Mouse (Mus musculus) heart, postnatal 0 days (tissue): Measurements from ENCODE around the gene AY761185. TPM values are rescaled to one million over a fixed set of nuclear protein-coding genes. Genes with fewer than 3 reads are reported as not detected.
"Not testable (repeated sequence)": the region's sequence is repeated elsewhere in the genome, so short reads cannot be mapped to it uniquely, and the experiment has no call there.

Experiments used
- ATAC-seq: fragments of 200-750 bp; cut with Nextera tagmentation; 2 replicates; pipeline ENCODE4 v1.8.0; 2017; ENCODE audit warnings: low read depth, moderate number of reproducible peaks, moderate library complexity; ENCODE audit not compliant: insufficient read depth
- DNase-seq: peaks from one replicate; pipeline ENCODE4 v3.0.0-alpha.2; 2016; ENCODE audit warnings: low spot score
- H3K27ac ChIP-seq: fragments of 300-500 bp; sonication (generic); 2 replicates; pipeline ENCODE4 v1.5.1; 2014; ENCODE audit warnings: low read depth, mild to moderate bottlenecking
- H3K27me3 ChIP-seq: fragments of 300-500 bp; sonication (generic); 2 replicates; pipeline ENCODE4 v1.6.1; 2014; ENCODE audit warnings: low read length, mixed read lengths; ENCODE audit not compliant: control insufficient read depth, insufficient read depth
- H3K36me3 ChIP-seq: fragments of 300-500 bp; sonication (generic); replicated peaks from 2 replicates; pipeline ENCODE4 v1.6.1; 2014; ENCODE audit warnings: low read length, mixed read lengths; ENCODE audit not compliant: control insufficient read depth, insufficient read depth
- H3K4me1 ChIP-seq: fragments of 300-500 bp; sonication (generic); 2 replicates; pipeline ENCODE4 v1.6.1; 2014; ENCODE audit warnings: antibody characterized with exemption; ENCODE audit not compliant: control insufficient read depth, insufficient read depth
- H3K4me2 ChIP-seq: fragments of 300-500 bp; sonication (generic); 2 replicates; pipeline ENCODE4 v1.6.1; 2014; ENCODE audit warnings: low read depth, mild to moderate bottlenecking, low read length, moderate library complexity
- H3K4me3 ChIP-seq: fragments of 300-500 bp; sonication (generic); 2 replicates; pipeline ENCODE4 v1.5.1; 2014; ENCODE audit warnings: low read depth, low read length
- H3K9ac ChIP-seq: fragments of 300-500 bp; sonication (generic); replicated peaks from 2 replicates; pipeline ENCODE4 v1.6.1; 2014; ENCODE audit warnings: low read depth, low read length, mixed read lengths
- H3K9me3 ChIP-seq: fragments of 300-500 bp; sonication (generic); replicated peaks from 2 replicates; pipeline ENCODE4 v1.6.1; 2016; ENCODE audit warnings: low read length; ENCODE audit not compliant: control insufficient read depth
- CTCF ChIP-seq: IDR thresholded peaks from 2 replicates; pipeline ENCODE4 v1.5.1; 2016; ENCODE audit warnings: antibody characterized with exemption, control low read depth, low read depth
- EP300 ChIP-seq: IDR thresholded peaks from 2 replicates; pipeline ENCODE4 v1.6.1; 2016; ENCODE audit warnings: antibody characterized with exemption, low read depth
- WGBS: fragments of 180-500 bp; shearing (Covaris S2); extraction: QIAGEN DNeasy Blood & Tissue Kit; methylation state at CpG from one replicate; pipeline ENCODE4 v1.1.7; 2014; 5-methylcytosine and 5-hydroxymethylcytosine counted together
- polyA plus RNA-seq: library from polyadenylated mRNA; unstranded; fragments of >200 nt; fragmentation: Nextera tagmentation; extraction: Ambion mirVana; gene quantifications from 2 replicates; pipeline ENCODE4 v1.2.1, GENCODE M21; 2015
- total RNA-seq: library from RNA; depleted of rRNA; stranded (reverse); fragments of >200 nt; gene quantifications from 2 replicates; pipeline ENCODE4 v1.2.3, GENCODE M21; 2014; ENCODE audit warnings: low replicate concordance; rRNA removed

AY761185 gene
- total RNA-seq = not detected in 2 replicates
- polyA plus RNA-seq = not detected in 2 replicates

DNA sequence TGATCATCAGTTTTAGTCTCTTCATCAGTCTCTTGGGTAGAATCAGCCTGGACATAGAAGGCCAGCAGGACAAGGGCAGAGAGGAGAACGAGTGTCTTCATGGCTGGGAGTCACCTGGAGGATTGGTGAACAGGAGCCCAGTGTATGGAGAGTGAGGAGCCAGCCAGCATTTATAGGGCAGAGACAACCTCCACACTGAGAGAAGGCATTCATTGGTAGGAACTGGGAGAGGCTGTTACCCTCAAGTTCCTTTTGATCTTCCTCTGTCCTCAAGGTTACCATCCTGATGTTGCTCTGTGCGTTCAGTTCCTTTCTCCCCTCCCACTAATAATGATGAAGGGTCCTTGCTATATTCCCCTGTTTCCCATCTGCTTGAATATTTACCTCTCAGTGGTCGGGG, at the start of gene AY761185:
AY761185 (minus strand) TSS at position 101 of the 400 bp plus-strand sequence.
- no peak within 1 kb of the TSS for H3K27ac ChIP-seq
- no peak for ATAC-seq
- DNase-seq = no peak
- no peaks in the 10 kb centered on the region for H3K36me3 ChIP-seq
- no peak within 1 kb of the TSS for H3K9ac ChIP-seq
- TF ChIP-seq EP300 = no peak
- no peak for TF ChIP-seq CTCF
- no peak within 1 kb of the TSS for H3K4me3 ChIP-seq
- H3K4me1 ChIP-seq = no peaks in the 10 kb centered on the region
- H3K4me2 ChIP-seq = no peak within 1 kb of the TSS
- H3K27me3 ChIP-seq = no peaks in the 10 kb centered on the region
- H3K9me3 ChIP-seq = peaks cover 7% of the 10 kb centered on the region; the same call in 1 of the 2 replicates
- WGBS = 56% methylated on average over 3 of the region's 3 CpGs

DNA sequence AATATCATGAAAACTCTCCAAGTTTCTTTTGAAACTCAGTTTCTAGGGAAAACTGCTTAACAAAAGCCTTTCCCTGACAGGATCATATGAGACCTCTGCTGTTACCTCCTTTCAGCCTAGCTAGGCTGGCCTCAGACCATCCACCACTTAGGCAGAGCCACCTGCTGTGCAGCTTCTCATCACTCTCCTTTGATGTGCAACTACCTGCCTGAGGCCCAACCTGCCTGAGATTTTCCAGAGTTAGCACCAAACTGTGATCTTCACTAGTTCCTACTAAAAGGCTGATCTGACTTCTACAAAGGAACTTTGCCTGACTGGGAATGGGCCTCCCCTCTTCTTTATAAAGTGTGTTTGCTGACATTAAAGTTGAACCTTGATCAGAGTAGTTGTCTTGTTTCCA, 49.5 kb upstream of the AY761185 start:
- not testable (repeated sequence) for H3K9ac ChIP-seq, H3K27ac ChIP-seq, H3K27me3 ChIP-seq, ATAC-seq, H3K4me1 ChIP-seq, H3K4me2 ChIP-seq, DNase-seq, H3K4me3 ChIP-seq, H3K36me3 ChIP-seq, H3K9me3 ChIP-seq

DNA sequence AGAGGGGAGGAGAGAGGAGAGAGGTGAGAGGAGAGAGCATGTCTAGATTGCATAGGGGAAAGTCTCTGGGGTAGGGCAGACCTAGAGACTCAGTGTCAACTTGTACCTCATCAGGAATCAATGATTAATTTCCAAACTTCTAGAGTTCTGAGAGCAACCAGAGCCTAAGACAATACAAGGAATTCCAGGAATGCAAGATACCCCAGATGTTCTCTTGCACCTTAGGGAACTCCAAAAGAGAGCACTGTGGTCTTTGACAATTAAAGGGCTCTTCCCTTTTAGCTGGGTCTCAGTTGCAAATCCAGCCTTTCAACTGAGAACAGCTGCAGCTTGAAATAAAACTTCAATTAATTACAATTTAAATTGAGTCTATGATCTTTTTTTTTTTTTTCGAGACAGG, 35.3 kb upstream of the AY761185 start:
- H3K9me3 ChIP-seq = peaks cover 9% of the 10 kb centered on the region
- H3K36me3 ChIP-seq = no peaks in the 10 kb centered on the region
- H3K4me2 ChIP-seq = no peak overlapping the region
- no peak for TF ChIP-seq EP300
- no peak for TF ChIP-seq CTCF
- ATAC-seq = no peak
- H3K9ac ChIP-seq = no peak overlapping the region
- no peaks in the 10 kb centered on the region for H3K4me1 ChIP-seq
- no peaks in the 10 kb centered on the region for H3K27me3 ChIP-seq
- no peak overlapping the region for H3K4me3 ChIP-seq
- WGBS = 17% methylated on average over 1 of the region's 1 CpGs
- H3K27ac ChIP-seq = no peak overlapping the region
- no peak for DNase-seq

DNA sequence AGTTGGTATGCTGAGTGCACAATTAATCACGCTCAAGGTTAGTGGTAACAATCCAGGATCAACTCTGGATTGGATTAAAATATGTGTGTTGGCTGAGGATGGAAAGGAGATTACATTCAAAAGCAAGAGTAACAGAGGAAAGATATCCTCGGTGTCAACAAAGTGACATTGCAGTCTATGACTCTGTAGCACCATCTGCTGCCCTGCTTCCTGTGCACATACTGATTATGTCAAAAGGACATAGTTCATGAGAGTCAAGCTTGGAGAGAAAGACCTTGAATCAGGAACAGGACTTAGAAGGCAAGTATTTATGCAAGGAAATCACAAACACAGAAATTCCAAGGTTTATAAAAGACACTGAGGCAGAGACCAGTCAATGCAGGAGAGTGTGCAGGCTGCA, 20.0 kb upstream of the AY761185 start:
- ATAC-seq (no peak), DNase-seq (no peak)
- Histone ChIP-seq H3K4me2 (no peak overlapping the region), H3K36me3 (no peaks in the 10 kb centered on the region), H3K27ac (no peak overlapping the region), H3K4me1 (no peaks in the 10 kb centered on the region), H3K4me3 (no peak overlapping the region), H3K9me3 (0 out of 2 replicates have a peak, but pooled peaks cover 7% of the 10 kb centered on the region), H3K27me3 (no peaks in the 10 kb centered on the region), H3K9ac (no peak overlapping the region)
- 48% methylated on average over 2 of the region's 2 CpGs for WGBS
- TF ChIP-seq CTCF (no peak), EP300 (no peak)

DNA sequence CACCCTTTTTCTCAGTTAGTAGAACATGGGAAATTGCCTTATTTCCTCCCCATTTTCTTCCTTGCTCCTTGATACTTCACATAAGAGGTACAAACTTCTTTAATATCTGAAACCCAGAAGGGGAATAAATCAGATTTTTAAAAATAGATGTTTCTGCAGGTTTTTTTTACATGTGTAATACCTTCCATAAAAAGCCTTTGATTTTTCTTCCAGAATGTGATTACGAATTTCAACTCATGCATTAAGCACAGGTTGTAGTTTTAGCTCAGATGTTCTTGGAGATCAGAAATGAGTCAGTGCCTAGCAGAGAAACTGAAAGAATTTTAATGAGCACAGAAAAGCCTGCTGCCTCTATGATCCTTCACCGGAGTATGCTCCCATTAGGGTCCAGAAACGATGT, 22.5 kb downstream of the AY761185 start, which contains the start of gene Gm6040:
Gm6040 (minus strand) TSS at position 101 of the 400 bp plus-strand sequence.
- ATAC-seq = no peak
- Histone ChIP-seq H3K27ac (no peak within 1 kb of the TSS), H3K4me2 (no peak within 1 kb of the TSS), H3K4me3 (no peak within 1 kb of the TSS), H3K9ac (no peak within 1 kb of the TSS), H3K27me3 (no peaks in the 10 kb centered on the region), H3K36me3 (no peaks in the 10 kb centered on the region), H3K9me3 (no peaks in the 10 kb centered on the region), H3K4me1 (no peaks in the 10 kb centered on the region)
- no peak for DNase-seq
- WGBS = 60% methylated on average over 3 of the region's 3 CpGs
- TF ChIP-seq EP300 (no peak), CTCF (no peak)

DNA sequence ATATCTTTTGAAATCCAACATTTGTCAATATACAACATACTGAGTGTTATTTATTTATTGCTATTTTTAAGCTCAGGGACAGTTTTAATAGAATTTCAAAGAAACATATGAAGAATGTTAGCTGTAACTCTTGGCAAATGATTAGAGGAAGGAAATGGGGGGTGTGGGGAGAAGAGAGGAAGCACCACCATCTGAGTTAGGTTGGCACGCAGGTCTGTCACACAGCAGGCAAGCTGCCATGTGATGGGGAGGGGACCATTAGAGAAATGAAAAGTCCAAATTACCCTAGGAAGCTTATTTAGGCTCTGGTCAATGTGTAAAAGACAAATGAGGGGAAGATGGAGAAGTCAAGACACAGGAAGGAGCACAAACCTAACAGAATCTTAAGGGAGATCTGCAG, 32.2 kb downstream of the AY761185 start:
- WGBS = 68% methylated on average over 1 of the region's 1 CpGs
- H3K4me3 ChIP-seq = no peak overlapping the region
- ATAC-seq (no peak), DNase-seq (no peak)
- no peak overlapping the region for H3K9ac ChIP-seq
- no peak overlapping the region for H3K4me2 ChIP-seq
- 0 out of 2 replicates have a peak, but pooled peaks cover 3% of the 10 kb centered on the region for H3K9me3 ChIP-seq
- no peaks in the 10 kb centered on the region for H3K36me3 ChIP-seq
- no peaks in the 10 kb centered on the region for H3K4me1 ChIP-seq
- TF ChIP-seq EP300 = no peak
- H3K27me3 ChIP-seq = no peaks in the 10 kb centered on the region
- H3K27ac ChIP-seq = no peak overlapping the region
